Mouse (Mus musculus) midbrain, embryonic 16.5 days (tissue): ENCODE measurements around the gene Ifi44. TPM values are rescaled to one million over a fixed set of nuclear protein-coding genes. Genes with fewer than 3 reads are reported as not detected.

Experiments
- polyA plus RNA-seq: library from polyadenylated mRNA; unstranded; fragments of >200 nt; fragmentation: Nextera tagmentation; extraction: Ambion mirVana; gene quantifications from 2 replicates; pipeline ENCODE4 v1.2.1, GENCODE M21; 2015

The Ifi44 gene
- polyA plus RNA-seq, 1 experiment from 2014 or later = 0.41 TPM

Other genes with a start within 250 kb of the Ifi44 start
- gene Ifi44l, start 12.9 kb upstream of the Ifi44 start, polyA plus RNA-seq = not detected in 2 replicates
- 0.60 and 1.0 TPM in 2 replicates for gene Ptgfr, start 87.7 kb upstream of the Ifi44 start, polyA plus RNA-seq